Comparison of ENCODE assay signal across 13 mouse cellular contexts in genomic region chr14:118577895-118578294, GRCm38 (mm10).
"Had no signal": no experiment of that assay in that cellular context is flagged by ENCODE, and none has a peak within 500 bp of the region (broad histone marks: within the 10 kb centered on the region; RNA-seq: fewer than 3 reads in every experiment).

No protein-coding gene starts in this region.

- ATAC-seq: liver, postnatal 0 days; midbrain, embryonic 13.5 days had no signal

- DNase-seq: kidney, adult 18-20 months; kidney, postnatal 10 days; kidney, postnatal 4 days; left cerebral cortex, postnatal 4 days; liver, embryonic 13.5 days; liver, postnatal 0 days; lung, postnatal 14 days; retina, postnatal 1 day; right cerebral cortex, postnatal 4 days; spleen, adult 18-20 months; thymus, adult 2 months; thymus, postnatal 4 days had no signal
